Mouse (Mus musculus) E14TG2a.4 (cell line): ENCODE data around the gene Snx12.

Experiments
- H3K27me3 ChIP-seq: 2 replicates; pipeline ENCODE4 v1.6.1; 2014; ENCODE audit warnings: low read length, control low read depth; ENCODE audit not compliant: insufficient read depth
- H3K36me3 ChIP-seq: 2 replicates; pipeline ENCODE4 v1.6.1; 2014; ENCODE audit warnings: low read length, control low read depth; ENCODE audit not compliant: insufficient read depth
- H3K4me1 ChIP-seq: replicated peaks from 2 replicates; pipeline ENCODE4 v1.6.1; 2014; ENCODE audit warnings: low read depth, low read length, control low read depth
- H3K4me3 ChIP-seq: replicated peaks from 2 replicates; pipeline ENCODE4 v1.5.1; 2014; ENCODE audit warnings: mild to moderate bottlenecking, low read length
- H3K9me3 ChIP-seq: 2 replicates; pipeline ENCODE4 v1.6.1; 2014; ENCODE audit warnings: low read length, control low read depth
- CTCF ChIP-seq: conservative IDR thresholded peaks from 2 replicates; pipeline ENCODE4 v1.5.1; 2014; ENCODE audit warnings: low read length
- NANOG ChIP-seq: IDR thresholded peaks from 2 replicates; pipeline ENCODE4 v1.6.1; 2014; ENCODE audit warnings: borderline replicate concordance, low read length, mixed read lengths
- POU5F1 ChIP-seq: IDR thresholded peaks from 2 replicates; pipeline ENCODE4 v1.6.1; 2014; ENCODE audit warnings: low read length, borderline replicate concordance

Gene Snx12

GRCm38 (mm10) chrX:101163278-101163677 is 59.1 kb downstream of the Snx12 start:
- Histone ChIP-seq H3K4me1 (no peaks in the 10 kb centered on the region), H3K36me3 (no peaks in the 10 kb centered on the region), H3K4me3 (no peak overlapping the region), H3K9me3 (no peaks in the 10 kb centered on the region), H3K27me3 (no peaks in the 10 kb centered on the region)
- TF ChIP-seq CTCF: no peak
- TF ChIP-seq POU5F1: no peak
- no peak for TF ChIP-seq NANOG

GRCm38 (mm10) chrX:101162532-101162931 is 59.8 kb downstream of the Snx12 start:
- TF ChIP-seq NANOG (no peak), CTCF (no peak), POU5F1 (no peak)
- no peaks in the 10 kb centered on the region for H3K4me1 ChIP-seq

GRCm38 (mm10) chrX:101157488-101157887 is 64.9 kb downstream of the Snx12 start:
- Histone ChIP-seq H3K4me1 (no peaks in the 10 kb centered on the region), H3K27me3 (no peaks in the 10 kb centered on the region), H3K9me3 (no peaks in the 10 kb centered on the region), H3K36me3 (no peaks in the 10 kb centered on the region), H3K4me3 (no peak overlapping the region)
- TF ChIP-seq NANOG (no peak), POU5F1 (no peak), CTCF (no peak)

More at GRCm38 (mm10) chrX:101162532-101162931, 59.8 kb downstream of the Snx12 start:
- Histone ChIP-seq H3K4me3 (no peak overlapping the region), H3K9me3 (no peaks in the 10 kb centered on the region), H3K27me3 (no peaks in the 10 kb centered on the region), H3K36me3 (no peaks in the 10 kb centered on the region)

GRCm38 (mm10) chrX:101156369-101156768 is 66.0 kb downstream of the Snx12 start:
- Histone ChIP-seq H3K27me3 (no peaks in the 10 kb centered on the region), H3K4me3 (no peak overlapping the region), H3K36me3 (no peaks in the 10 kb centered on the region), H3K4me1 (no peaks in the 10 kb centered on the region), H3K9me3 (no peaks in the 10 kb centered on the region)
- TF ChIP-seq POU5F1 (no peak), CTCF (no peak), NANOG (no peak)

- TF ChIP-seq NANOG: no peak
- TF ChIP-seq CTCF: no peak
- TF ChIP-seq POU5F1: no peak
- H3K27me3 ChIP-seq: no peaks in the 10 kb centered on the region
- no peak overlapping the region for H3K4me3 ChIP-seq
- no peaks in the 10 kb centered on the region for H3K4me1 ChIP-seq
- H3K9me3 ChIP-seq: no peaks in the 10 kb centered on the region
- H3K36me3 ChIP-seq: no peaks in the 10 kb centered on the region
Observed at GRCm38 (mm10) chrX:101147506-101147905, 74.9 kb downstream of the Snx12 start.

- Histone ChIP-seq H3K27me3 (no peaks in the 10 kb centered on the region), H3K4me1 (peaks cover 10% of the 10 kb centered on the region; the same call in 1 of the 2 replicates), H3K36me3 (no peaks in the 10 kb centered on the region), H3K9me3 (no peaks in the 10 kb centered on the region), H3K4me3 (no peak overlapping the region)
- TF ChIP-seq CTCF: peak; percentile 29
- TF ChIP-seq NANOG: no peak
Observed at GRCm38 (mm10) chrX:101131992-101132791, 90.2 kb downstream of the Snx12 start.

GRCm38 (mm10) chrX:101131001-101131400 is 91.4 kb downstream of the Snx12 start:
- no peaks in the 10 kb centered on the region for H3K36me3 ChIP-seq
- H3K9me3 ChIP-seq: no peaks in the 10 kb centered on the region
- no peak overlapping the region for H3K4me3 ChIP-seq
- TF ChIP-seq NANOG: no peak
- peak; percentile 66 for TF ChIP-seq CTCF
- peaks cover 17% of the 10 kb centered on the region for H3K4me1 ChIP-seq
- H3K27me3 ChIP-seq: no peaks in the 10 kb centered on the region

GRCm38 (mm10) chrX:101128559-101128958 is 93.8 kb downstream of the Snx12 start:
- TF ChIP-seq CTCF (no peak), NANOG (no peak), POU5F1 (no peak)
- H3K4me1 ChIP-seq: peaks cover 17% of the 10 kb centered on the region
- no peak overlapping the region for H3K4me3 ChIP-seq
- H3K27me3 ChIP-seq: no peaks in the 10 kb centered on the region
- no peaks in the 10 kb centered on the region for H3K9me3 ChIP-seq
- H3K36me3 ChIP-seq: no peaks in the 10 kb centered on the region

GRCm38 (mm10) chrX:101126977-101127376 is 95.4 kb downstream of the Snx12 start:
- Histone ChIP-seq H3K4me1 (peaks cover 13% of the 10 kb centered on the region), H3K9me3 (no peaks in the 10 kb centered on the region), H3K4me3 (no peak overlapping the region), H3K36me3 (no peaks in the 10 kb centered on the region), H3K27me3 (no peaks in the 10 kb centered on the region)
- TF ChIP-seq NANOG (no peak), POU5F1 (no peak), CTCF (no peak)
